Mouse (Mus musculus) lung, postnatal 0 days (tissue): ENCODE results near the gene Rora.

Source experiments
- CTCF ChIP-seq: IDR thresholded peaks from 2 replicates; pipeline ENCODE4 v1.5.1; 2016; ENCODE audit warnings: antibody characterized with exemption, mild to moderate bottlenecking
- EP300 ChIP-seq: IDR thresholded peaks from 2 replicates; pipeline ENCODE4 v1.6.1; 2016; ENCODE audit warnings: antibody characterized with exemption, mild to moderate bottlenecking, control low read depth

DNA sequence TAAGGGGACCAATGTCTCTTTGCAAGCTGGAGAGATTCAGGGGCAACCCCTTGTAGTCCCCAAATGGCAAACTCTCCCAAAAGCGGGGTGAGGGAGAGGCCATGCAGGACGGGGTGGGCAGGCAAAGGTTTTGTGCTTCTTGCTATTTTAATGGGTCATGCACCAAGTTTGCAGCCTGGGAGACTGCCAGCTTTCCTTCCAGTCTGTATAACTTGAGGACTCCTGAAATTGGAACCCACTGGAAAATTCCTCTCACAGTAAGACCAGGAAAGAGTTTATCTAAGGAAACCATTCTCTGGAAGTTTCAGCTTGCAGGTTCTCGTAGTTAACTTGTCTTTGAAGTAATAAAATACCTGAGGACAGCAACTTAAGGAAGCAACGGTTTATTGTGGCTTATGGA lies 326.5 kb downstream of the Rora start:
- TF ChIP-seq CTCF (no peak), EP300 (no peak)
